Mouse (Mus musculus): ENCODE measurements at regions not wholly inside any gene's neighbourhood (a gene's known extent, or its start where the extent isn't known, plus 50 kb on each side); places are given as distances from the start of the nearest gene placed in this dataset.
"Not testable (repeated sequence)": the region's sequence is repeated elsewhere in the genome, so short reads cannot be mapped to it uniquely, and the experiment has no call there.

- no peak for DNase-seq (ENCODE audit: extremely low spot score, low spot score)
These were observed 340.9 kb upstream of the Maf start for GRCm38 (mm10) chr8:116048480-116048879.

GRCm38 (mm10) chr8:116046859-116047258 lies 339.3 kb upstream of the Maf start:
- no peak for DNase-seq (ENCODE audit: extremely low spot score, low spot score)

- DNase-seq (ENCODE audit: extremely low spot score, low spot score) = no peak
These were observed 337.9 kb upstream of the Maf start for GRCm38 (mm10) chr8:116045526-116045925.

GRCm38 (mm10) chr8:116043381-116043780 lies 335.8 kb upstream of the Maf start:
- DNase-seq (ENCODE audit: extremely low spot score, low spot score) = no peak

- DNase-seq (ENCODE audit: extremely low spot score, low spot score) = no peak
These were observed 323.4 kb upstream of the Maf start for GRCm38 (mm10) chr8:116030966-116031365.

- DNase-seq (ENCODE audit: extremely low spot score, low spot score) = no peak
These were observed 317.7 kb upstream of the Maf start for GRCm38 (mm10) chr8:116025321-116025720.

GRCm38 (mm10) chr8:116024811-116025210 lies 317.2 kb upstream of the Maf start:
- DNase-seq (ENCODE audit: extremely low spot score, low spot score) = no peak

GRCm38 (mm10) chr8:116021691-116022090 lies 314.1 kb upstream of the Maf start:
- DNase-seq (ENCODE audit: extremely low spot score, low spot score) = no peak

GRCm38 (mm10) chr8:115995320-115995719 lies 287.7 kb upstream of the Maf start:
- DNase-seq (ENCODE audit: extremely low spot score, low spot score) = no peak

- no peak for DNase-seq (ENCODE audit: extremely low spot score, low spot score)
These were observed 284.4 kb upstream of the Maf start for GRCm38 (mm10) chr8:115991989-115992388.

- DNase-seq (ENCODE audit: extremely low spot score, low spot score) = no peak
These were observed 275.8 kb upstream of the Maf start for GRCm38 (mm10) chr8:115983397-115983796.

- no peak for DNase-seq (ENCODE audit: extremely low spot score, low spot score)
These were observed 274.7 kb upstream of the Maf start for GRCm38 (mm10) chr8:115982326-115982725.

GRCm38 (mm10) chr8:115981426-115981825 lies 273.8 kb upstream of the Maf start:
- DNase-seq (ENCODE audit: extremely low spot score, low spot score) = no peak

GRCm38 (mm10) chr8:115980616-115981015 lies 273.0 kb upstream of the Maf start:
- DNase-seq (ENCODE audit: extremely low spot score, low spot score) = no peak

GRCm38 (mm10) chr8:115977152-115977551 lies 269.6 kb upstream of the Maf start:
- DNase-seq (ENCODE audit: extremely low spot score, low spot score) = no peak

- no peak for DNase-seq (ENCODE audit: extremely low spot score, low spot score)
These were observed 267.1 kb upstream of the Maf start for GRCm38 (mm10) chr8:115974706-115975105.

GRCm38 (mm10) chr8:115971351-115971750 lies 263.8 kb upstream of the Maf start:
- not testable (repeated sequence) for DNase-seq (ENCODE audit: extremely low spot score, low spot score)

- DNase-seq (ENCODE audit: extremely low spot score, low spot score) = no peak
These were observed 260.5 kb upstream of the Maf start for GRCm38 (mm10) chr8:115968121-115968520.

- DNase-seq (ENCODE audit: extremely low spot score, low spot score) = no peak
These were observed 258.4 kb upstream of the Maf start for GRCm38 (mm10) chr8:115965981-115966380.

GRCm38 (mm10) chr8:115955371-115955770 lies 247.8 kb upstream of the Maf start:
- no peak for DNase-seq (ENCODE audit: extremely low spot score, low spot score)

GRCm38 (mm10) chr8:115953783-115954470 lies 246.3 kb upstream of the Maf start:
- DNase-seq (ENCODE audit: extremely low spot score, low spot score) = no peak

GRCm38 (mm10) chr8:115952496-115952895 lies 244.9 kb upstream of the Maf start:
- no peak for DNase-seq (ENCODE audit: extremely low spot score, low spot score)

GRCm38 (mm10) chr8:115948916-115949315 lies 241.3 kb upstream of the Maf start:
- DNase-seq (ENCODE audit: extremely low spot score, low spot score) = no peak

GRCm38 (mm10) chr8:115948036-115948435 lies 240.4 kb upstream of the Maf start:
- no peak for DNase-seq (ENCODE audit: extremely low spot score, low spot score)

Data from neural tube, embryonic 10.5 days (tissue).